14 mouse cellular contexts compared by ENCODE assay signal in the genomic region with DNA sequence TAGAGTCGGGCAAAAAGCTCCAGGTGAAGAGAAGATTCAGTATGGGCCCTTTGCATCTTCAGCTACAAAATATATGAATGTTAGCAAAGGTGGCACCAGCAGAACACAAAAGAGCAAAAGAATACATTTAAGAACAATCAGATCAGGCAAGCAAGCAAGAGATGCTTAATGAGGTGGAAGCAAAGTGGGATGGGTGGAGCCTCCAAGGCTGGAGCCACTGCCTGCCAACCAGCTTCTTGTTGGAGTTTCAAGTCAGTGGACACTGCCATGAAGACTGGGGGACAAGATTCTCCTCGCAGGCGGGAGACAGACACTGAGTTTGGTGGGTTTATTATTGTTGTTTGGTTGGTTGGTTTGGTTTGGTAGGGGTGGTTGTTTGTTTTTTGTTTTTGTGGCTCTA.
"Had no signal": no experiment of that assay in that cellular context is flagged by ENCODE, and none has a peak within 500 bp of the region (broad histone marks: within the 10 kb centered on the region; RNA-seq: fewer than 3 reads in every experiment).

No protein-coding gene starts in this region.

- DNase-seq: kidney, adult 18-20 months; kidney, postnatal 14 days; layer of hippocampus, postnatal 36 days; liver, embryonic 13.5 days; lung, adult 2 months; lung, postnatal 36 days; thymus, adult 18-20 months; thymus, postnatal 14 days had no signal

- H3K9me3 ChIP-seq: intestine, embryonic 15.5 days; kidney, embryonic 15.5 days; limb, embryonic 13.5 days; liver, embryonic 13.5 days; midbrain, embryonic 15.5 days; neural tube, embryonic 13.5 days had no signal

- H3K4me2 ChIP-seq: intestine, embryonic 15.5 days; kidney, embryonic 15.5 days; limb, embryonic 13.5 days; liver, embryonic 13.5 days; midbrain, embryonic 15.5 days; neural tube, embryonic 13.5 days had no signal

- H3K4me1 ChIP-seq: intestine, embryonic 15.5 days; kidney, embryonic 15.5 days; limb, embryonic 13.5 days; liver, embryonic 13.5 days; midbrain, embryonic 15.5 days; neural tube, embryonic 13.5 days had no signal

- H3K27ac ChIP-seq: intestine, embryonic 15.5 days; kidney, embryonic 15.5 days; limb, embryonic 13.5 days; liver, embryonic 13.5 days; midbrain, embryonic 15.5 days; neural tube, embryonic 13.5 days had no signal

- H3K27me3 ChIP-seq: intestine, embryonic 15.5 days; kidney, embryonic 15.5 days; liver, embryonic 13.5 days; midbrain, embryonic 15.5 days; neural tube, embryonic 13.5 days had no signal

- H3K36me3 ChIP-seq: intestine, embryonic 15.5 days; kidney, embryonic 15.5 days; limb, embryonic 13.5 days; liver, embryonic 13.5 days; midbrain, embryonic 15.5 days; neural tube, embryonic 13.5 days had no signal

- ATAC-seq: intestine, embryonic 15.5 days; lung, postnatal 0 days; midbrain, embryonic 15.5 days had no signal

- H3K9ac ChIP-seq: intestine, embryonic 15.5 days; kidney, embryonic 15.5 days; limb, embryonic 13.5 days; liver, embryonic 13.5 days; midbrain, embryonic 15.5 days; neural tube, embryonic 13.5 days had no signal

- H3K4me3 ChIP-seq: intestine, embryonic 15.5 days; kidney, embryonic 15.5 days; limb, embryonic 13.5 days; liver, embryonic 13.5 days; midbrain, embryonic 15.5 days; neural tube, embryonic 13.5 days had no signal
